Mouse (Mus musculus) heart, postnatal 14 days (tissue): ENCODE measurements around the gene Gm20916. TPM values are rescaled to one million over a fixed set of nuclear protein-coding genes. Genes with fewer than 3 reads are reported as not detected.
"Not testable (repeated sequence)": the region's sequence is repeated elsewhere in the genome, so short reads cannot be mapped to it uniquely, and the experiment has no call there.

Source experiments
- DNase-seq, 2 experiments: peaks; one replicate each; pipeline ENCODE4 v3.0.0; 2021 to 2022
- intact Hi-C: fragments of 180-260 bp; cut with DNase I; formaldehyde crosslinking; loops from one replicate; pipeline ENCODE4 v1.15.1; 2025
- long read RNA-seq, 2 experiments: library from polyadenylated mRNA; stranded (forward); transcript quantifications; one replicate each; pipeline ENCODE4 v2.0.0; 2021
- total RNA-seq, 2 experiments: library from RNA; stranded (reverse); gene quantifications; 2 replicates each; pipeline ENCODE4 v1.2.3; 2021

Gene Gm20916
- total RNA-seq, result not detected
- long read RNA-seq, experiment 1, result 0 reads
- long read RNA-seq, experiment 2, result 0 reads

- intact Hi-C loops, DNase-seq: not testable (repeated sequence)
Observed at GRCm38 (mm10) chrY:79319265-79319664, at the start of gene Gm20916. Gene Gm20916 (plus strand): TSS chrY:79319565.

Other genes starting within 250 kb of the Gm20916 start
- gene Gm20917, start 168.4 kb upstream of the Gm20916 start, total RNA-seq, result not detected